Mouse (Mus musculus) lung, adult 2 months (tissue): ENCODE data around the gene Srsf4. TPM values are rescaled to one million over a fixed set of nuclear protein-coding genes. Genes with fewer than 3 reads are reported as not detected.

Source experiments
- DNase-seq: peaks from one replicate; pipeline ENCODE4 v3.0.0; 2022
- H3K4me1 ChIP-seq: fragments of 200-500 bp; 2 replicates; pipeline ENCODE4 v1.6.1; 2011; ENCODE audit warnings: low read length; ENCODE audit not compliant: control insufficient read depth, insufficient read depth
- H3K4me3 ChIP-seq: fragments of 200-500 bp; replicated peaks from 2 replicates; pipeline ENCODE3; 2011; ENCODE audit warnings: low read depth, mild to moderate bottlenecking, control low read depth, low read length; ENCODE audit errors: extremely low read depth
- CTCF ChIP-seq: fragments of 200-500 bp; IDR thresholded peaks from 2 replicates; pipeline ENCODE4 v1.5.1; 2011; ENCODE audit warnings: mild to moderate bottlenecking, low read length, control low read depth; ENCODE audit not compliant: insufficient read depth
- POLR2A ChIP-seq: fragments of 200-500 bp; IDR thresholded peaks from 2 replicates; pipeline ENCODE4 v1.6.1; 2011; ENCODE audit warnings: low read depth, mild to moderate bottlenecking, control low read depth, low read length, borderline replicate concordance; ENCODE audit errors: extremely low read depth
- WGBS: fragments of 180-500 bp; shearing (Covaris S2); methylation state at CpG from one replicate; pipeline ENCODE4 v1.1.7; 2018; 5-methylcytosine and 5-hydroxymethylcytosine counted together
- polyA plus RNA-seq: library from polyadenylated mRNA; depleted of rRNA; stranded (reverse); fragments of >200 nt; gene quantifications from 2 replicates; pipeline ENCODE4 v1.2.3, GENCODE M21; 2012; rRNA removed

Srsf4 gene
- polyA plus RNA-seq = 38.0 and 49.9 TPM in 2 replicates

DNA sequence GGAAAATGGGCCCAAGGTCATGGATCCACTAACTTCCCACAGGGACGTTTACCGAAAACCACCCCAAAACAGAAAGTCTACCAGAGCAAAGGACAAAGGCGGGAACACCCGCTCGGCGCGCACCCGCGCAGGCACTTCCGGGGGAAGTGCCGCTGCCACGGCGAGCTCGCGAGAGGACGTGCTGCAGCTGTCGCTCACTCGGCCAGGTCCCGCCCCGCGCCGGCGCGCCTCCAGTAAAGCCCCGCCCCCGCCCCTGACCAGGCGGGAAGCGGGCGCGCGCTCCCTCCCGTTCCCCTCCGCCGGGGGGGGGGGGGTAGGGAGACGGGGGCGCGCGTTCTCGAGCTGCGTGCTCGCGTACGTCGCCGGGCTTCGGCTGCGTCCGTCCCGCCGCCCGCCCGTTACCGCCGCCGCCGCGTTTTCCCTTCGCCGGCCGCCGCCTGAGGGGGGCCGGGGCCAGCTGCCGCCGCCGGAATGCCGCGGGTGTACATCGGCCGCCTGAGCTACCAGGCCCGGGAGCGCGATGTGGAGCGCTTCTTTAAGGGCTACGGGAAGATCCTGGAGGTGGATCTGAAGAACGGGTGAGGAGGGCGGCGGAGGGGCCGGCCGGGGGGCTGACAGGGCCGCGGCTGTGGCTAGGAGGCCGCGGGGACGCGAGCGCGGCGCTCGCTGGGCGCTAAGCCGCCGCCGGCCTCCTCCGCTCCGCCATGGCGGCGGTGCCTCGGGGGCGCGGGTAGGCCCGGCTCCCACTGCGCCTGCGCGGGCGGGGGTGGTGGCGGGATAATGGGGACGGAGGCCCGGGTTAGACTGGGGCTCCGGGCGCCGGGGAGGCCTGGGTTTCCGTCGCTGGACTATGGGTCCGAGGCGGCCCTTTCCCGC, at the start of gene Srsf4:
TSS of gene Srsf4 (plus strand) at position 325 of the 876 bp plus-strand sequence.
- under 1% methylated on average over 110 of the region's 116 CpGs for WGBS
- Histone ChIP-seq H3K4me3 (peak within 1 kb of the TSS; percentile 75), H3K4me1 (peaks cover 16% of the 10 kb centered on the region)
- TF ChIP-seq POLR2A = peak; percentile 91
- no peak for TF ChIP-seq CTCF
- DNase-seq = peak; percentile 86

GRCm38 (mm10) chr4:131824939-131825338, 48.5 kb upstream of the Srsf4 start:
- 66% methylated on average over 3 of the region's 3 CpGs for WGBS
- Histone ChIP-seq H3K4me1 (no peaks in the 10 kb centered on the region), H3K4me3 (no peak overlapping the region)
- TF ChIP-seq POLR2A (no peak), CTCF (no peak)
- no peak for DNase-seq

GRCm38 (mm10) chr4:131825830-131826229, 47.6 kb upstream of the Srsf4 start:
- 30% methylated on average over 8 of the region's 8 CpGs for WGBS
- Histone ChIP-seq H3K4me1 (no peaks in the 10 kb centered on the region), H3K4me3 (no peak overlapping the region)
- TF ChIP-seq POLR2A (no peak), CTCF (peak; percentile 73)
- DNase-seq = peak; percentile 61

GRCm38 (mm10) chr4:131826905-131827304, 46.5 kb upstream of the Srsf4 start:
- DNase-seq = no peak
- TF ChIP-seq CTCF (no peak), POLR2A (no peak)
- no peaks in the 10 kb centered on the region for H3K4me1 ChIP-seq
- WGBS = 37% methylated on average over 6 of the region's 6 CpGs
- H3K4me3 ChIP-seq = no peak overlapping the region

- no peak for DNase-seq
- WGBS = 84% methylated on average over 8 of the region's 8 CpGs
- TF ChIP-seq POLR2A (no peak), CTCF (no peak)
- H3K4me3 ChIP-seq = no peak overlapping the region
- no peaks in the 10 kb centered on the region for H3K4me1 ChIP-seq
Measured at GRCm38 (mm10) chr4:131829123-131829522, 44.3 kb upstream of the Srsf4 start.

GRCm38 (mm10) chr4:131831546-131832045, 41.8 kb upstream of the Srsf4 start:
- no peak for TF ChIP-seq CTCF
- no peak for TF ChIP-seq POLR2A
- Histone ChIP-seq H3K4me1 (peaks cover 4% of the 10 kb centered on the region), H3K4me3 (no peak overlapping the region)
- DNase-seq = no peak
- 46% methylated on average over 5 of the region's 5 CpGs for WGBS

DNA sequence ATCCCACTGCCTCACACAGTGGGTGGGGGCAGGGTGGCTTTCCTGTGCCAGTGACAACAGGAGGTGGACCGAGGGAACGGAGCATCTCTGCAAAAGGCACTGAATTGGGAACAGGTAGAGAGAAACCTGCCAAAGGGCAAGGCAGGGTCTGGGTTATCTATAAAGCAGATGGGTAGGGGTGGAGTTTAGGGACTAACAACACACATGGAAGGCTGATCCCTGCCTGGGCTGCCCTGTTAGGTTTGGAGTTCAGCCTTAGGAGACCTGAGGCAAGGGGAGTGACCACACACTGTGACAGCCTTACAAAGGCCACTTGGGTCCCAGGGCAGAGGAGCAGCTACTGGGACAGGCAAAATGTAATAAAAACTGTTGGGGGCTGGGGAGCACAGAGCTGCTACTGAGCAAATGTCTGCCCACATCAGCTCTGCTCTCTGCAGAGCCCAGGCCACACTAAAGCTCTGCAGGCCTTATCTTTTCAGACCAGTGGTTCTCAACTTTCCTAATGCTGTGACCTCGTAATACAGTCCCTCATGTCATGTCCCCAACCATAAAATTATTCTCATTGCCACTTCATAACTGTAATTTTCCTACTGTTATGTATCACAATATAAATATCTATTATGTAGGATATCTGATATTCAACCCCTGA, 40.5 kb upstream of the Srsf4 start:
- Histone ChIP-seq H3K4me1 (peaks cover 4% of the 10 kb centered on the region), H3K4me3 (no peak overlapping the region)
- 72% methylated on average over 3 of the region's 3 CpGs for WGBS
- no peak for DNase-seq
- TF ChIP-seq POLR2A (no peak), CTCF (no peak)

DNA sequence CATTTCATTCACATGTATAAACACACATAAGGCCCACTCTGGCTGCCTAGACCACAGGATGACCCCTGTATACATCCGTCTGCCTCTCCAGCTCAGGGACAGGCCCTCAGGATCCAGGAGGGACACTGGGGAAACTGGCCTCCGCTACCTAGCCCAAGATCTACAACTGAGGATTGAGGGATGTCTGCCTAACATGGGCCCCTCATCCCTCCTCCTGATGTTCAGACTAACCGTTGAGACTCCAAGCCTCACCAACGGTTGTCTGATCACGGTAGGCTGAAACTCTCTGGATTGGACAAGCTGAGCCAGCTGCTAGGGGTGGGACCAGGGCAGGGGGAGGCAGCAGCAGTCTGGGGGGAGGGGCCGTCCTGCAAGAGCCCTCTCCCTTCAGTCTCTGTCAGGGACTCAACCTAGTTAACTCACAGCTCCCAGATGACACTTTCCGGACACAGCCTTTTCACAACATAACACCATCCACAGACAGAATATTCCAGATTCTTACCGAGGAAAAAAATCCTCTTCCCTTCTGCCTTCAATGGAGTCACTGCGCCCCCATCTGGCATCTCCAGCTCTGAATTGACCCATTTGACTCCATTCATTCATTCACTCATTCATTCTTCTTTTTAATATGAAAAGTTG, 39.3 kb upstream of the Srsf4 start:
- H3K4me1 ChIP-seq = peaks cover 6% of the 10 kb centered on the region
- 40% methylated on average over 9 of the region's 9 CpGs for WGBS
- H3K4me3 ChIP-seq = no peak overlapping the region
- no peak for DNase-seq
- TF ChIP-seq POLR2A = no peak
- peak; percentile 20; the same call in 1 of the 2 replicates for TF ChIP-seq CTCF

GRCm38 (mm10) chr4:131836351-131836881, 37.0 kb upstream of the Srsf4 start:
- DNase-seq = peak; percentile 55
- Histone ChIP-seq H3K4me3 (peak overlapping the region; percentile 78), H3K4me1 (peaks cover 6% of the 10 kb centered on the region)
- WGBS = 1% methylated on average over 39 of the region's 39 CpGs
- TF ChIP-seq CTCF (no peak), POLR2A (no peak; the same call in 1 of the 2 replicates)
